Mouse (Mus musculus) right cerebral cortex, postnatal 25 days (tissue): ENCODE measurements around the gene Ddx49.

Source experiments
- DNase-seq: peaks from one replicate; pipeline ENCODE4 v3.0.0; 2022

The Ddx49 gene

DNA sequence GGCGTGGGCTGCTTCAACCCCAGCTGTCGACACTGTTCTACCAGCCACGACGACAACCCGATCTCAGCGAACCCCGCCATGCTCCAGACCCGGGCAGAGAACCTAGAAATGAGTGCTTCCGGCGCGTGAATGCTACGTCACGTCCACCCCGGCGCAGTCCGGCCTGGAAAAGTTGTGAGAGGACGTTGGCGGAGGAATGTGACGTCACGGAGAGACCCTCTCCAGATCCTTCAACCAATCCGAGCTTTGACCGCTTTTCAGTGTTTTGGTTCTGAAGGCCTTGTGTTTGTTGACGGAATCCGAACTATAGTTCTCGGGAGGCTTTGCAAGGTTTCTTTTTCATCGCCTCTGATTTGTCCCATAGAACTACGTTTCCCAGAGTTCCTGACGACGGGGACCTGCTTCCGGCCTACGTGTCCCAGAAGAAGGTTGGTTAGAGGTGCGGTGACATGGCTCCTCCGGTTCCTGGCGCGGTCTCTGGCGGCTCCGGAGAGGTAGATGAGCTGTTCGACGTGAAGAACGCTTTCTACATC is at the start of gene Ddx49, which contains the start of gene Cope:
Gene Ddx49, minus strand, starts transcription at position 132 of the 533 bp plus-strand sequence.
Gene Cope, plus strand, starts transcription at position 161 of the 533 bp plus-strand sequence.
- peak; percentile 94 for DNase-seq

DNA sequence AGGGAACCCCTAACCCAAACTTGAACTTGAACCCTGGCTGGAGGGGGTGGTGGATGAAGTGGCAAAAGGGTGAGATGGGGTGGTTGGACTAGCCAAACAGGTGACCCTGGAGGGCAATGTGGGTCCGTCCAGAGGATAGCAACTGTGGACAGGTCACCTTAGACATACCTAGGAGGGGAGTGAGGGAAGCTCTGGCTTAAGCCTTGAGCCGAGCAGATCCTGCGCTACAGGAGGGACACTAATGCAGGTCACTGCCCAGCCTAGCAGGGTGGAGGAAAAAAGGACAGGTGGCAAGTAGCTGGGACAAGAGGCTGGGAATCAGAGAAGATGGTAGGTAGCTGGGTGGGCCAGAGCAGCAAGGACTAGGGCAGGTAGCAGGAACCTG is 49.7 kb upstream of the Ddx49 start:
- no peak for DNase-seq

DNA sequence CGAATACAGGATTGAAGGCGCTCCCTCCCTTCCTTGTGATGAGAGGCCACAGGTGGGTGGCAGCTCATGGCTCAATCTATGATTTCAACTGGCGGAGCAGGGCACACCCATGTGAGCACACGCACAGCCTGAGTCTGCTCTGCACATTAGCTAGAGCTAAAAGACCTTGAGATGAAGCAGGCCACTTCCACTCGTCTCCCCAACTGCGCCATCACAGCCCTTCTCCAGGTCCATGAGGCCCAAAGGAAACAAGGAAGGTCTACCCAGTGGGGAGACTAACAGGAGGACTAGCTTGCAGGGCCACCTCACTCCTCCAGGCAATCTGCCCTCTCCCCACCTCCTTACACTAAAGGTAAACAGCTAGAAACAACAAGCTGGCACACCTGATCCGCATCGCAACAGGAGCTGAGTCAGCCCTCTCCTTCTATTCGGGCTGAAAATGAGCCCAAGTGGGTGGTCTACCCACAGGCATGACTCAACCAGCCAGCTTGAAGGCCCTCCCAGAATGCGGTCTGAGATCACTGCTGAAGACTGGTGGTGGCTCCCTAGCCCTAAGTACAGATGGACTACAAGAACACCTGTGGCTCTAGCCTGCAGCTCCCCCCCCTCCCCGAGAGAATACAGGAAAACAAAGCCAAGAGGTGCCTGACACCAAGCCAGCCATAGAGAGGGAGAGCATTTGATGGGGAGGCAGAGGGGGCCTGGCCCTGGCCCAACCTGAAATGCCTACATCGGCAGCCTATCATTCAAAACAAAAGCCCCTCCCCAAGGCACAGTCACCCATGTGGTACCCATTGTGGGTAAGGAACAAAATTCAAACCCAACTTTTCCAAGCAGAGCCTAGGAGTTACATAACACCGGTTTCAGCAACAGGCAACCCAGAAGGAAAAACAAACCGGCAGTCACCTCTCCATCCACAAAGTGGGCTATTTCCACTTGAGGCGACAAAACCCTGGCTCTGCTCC is 49.0 kb upstream of the Ddx49 start:
- DNase-seq: peak; percentile 56

DNA sequence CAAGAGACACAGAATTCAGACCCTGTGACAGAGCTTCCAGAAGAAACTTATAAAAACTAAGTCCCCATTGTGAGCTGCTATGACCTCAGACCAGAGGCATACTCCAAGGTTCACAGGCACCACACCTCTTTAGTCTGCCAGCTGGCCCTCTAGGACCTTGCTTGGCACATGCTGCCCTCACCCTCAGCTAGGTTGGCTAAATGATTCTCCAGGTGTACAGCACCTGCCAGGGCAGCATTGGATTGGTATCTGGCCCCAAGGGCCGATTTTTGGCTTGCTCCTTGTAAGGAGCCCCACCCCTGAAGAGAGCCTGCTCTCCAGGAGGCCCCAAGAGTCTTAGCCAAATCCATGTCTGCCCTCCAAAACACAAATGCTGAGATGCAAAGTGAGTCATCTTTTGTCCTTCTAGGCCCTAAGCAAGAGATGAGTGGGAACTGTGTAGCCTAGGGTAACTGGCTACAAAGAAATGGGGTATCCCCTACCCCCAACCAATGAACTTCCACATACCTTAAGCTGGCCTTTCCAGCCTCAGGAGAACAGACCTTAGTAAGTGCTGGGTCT is 45.7 kb upstream of the Ddx49 start:
- DNase-seq: no peak

DNA sequence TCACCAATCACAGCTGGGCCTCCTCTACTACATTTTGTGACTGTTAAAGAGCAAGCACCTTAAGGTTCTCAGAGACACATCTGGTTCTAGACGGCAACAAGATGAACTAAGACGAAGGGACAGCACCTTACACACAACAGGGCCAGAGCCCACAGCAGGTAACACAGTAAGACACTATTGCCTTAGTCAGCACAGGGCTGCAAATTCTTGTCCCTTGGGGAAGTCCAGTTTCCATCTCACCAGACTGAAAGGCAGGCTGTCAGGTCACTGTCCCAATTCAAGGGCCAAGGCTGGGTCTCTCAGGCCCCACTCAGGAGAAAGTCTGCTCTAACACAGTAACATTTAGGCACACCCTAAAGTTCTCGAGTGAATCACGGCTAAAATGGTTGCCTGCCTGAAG is 45.2 kb upstream of the Ddx49 start:
- no peak for DNase-seq

DNA sequence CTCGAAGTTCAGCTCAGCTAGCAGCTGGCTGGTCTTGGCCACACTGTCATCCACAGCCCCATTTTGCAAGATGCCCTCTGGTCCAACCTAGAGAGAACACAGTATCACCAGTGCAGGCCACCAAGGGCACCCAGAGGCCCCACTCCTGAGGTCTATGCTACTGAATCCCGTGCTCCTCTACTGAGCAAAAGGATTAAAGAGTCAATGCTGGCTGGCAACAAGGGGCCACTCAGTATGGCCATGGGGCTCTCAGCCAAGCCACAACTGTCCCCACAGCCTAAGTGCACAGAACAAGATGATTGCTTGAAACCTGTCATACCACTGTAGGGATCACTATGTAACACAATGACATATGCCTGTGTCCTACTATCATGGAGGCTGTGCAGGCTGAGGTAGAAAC is 42.0 kb upstream of the Ddx49 start:
- DNase-seq: no peak

DNA sequence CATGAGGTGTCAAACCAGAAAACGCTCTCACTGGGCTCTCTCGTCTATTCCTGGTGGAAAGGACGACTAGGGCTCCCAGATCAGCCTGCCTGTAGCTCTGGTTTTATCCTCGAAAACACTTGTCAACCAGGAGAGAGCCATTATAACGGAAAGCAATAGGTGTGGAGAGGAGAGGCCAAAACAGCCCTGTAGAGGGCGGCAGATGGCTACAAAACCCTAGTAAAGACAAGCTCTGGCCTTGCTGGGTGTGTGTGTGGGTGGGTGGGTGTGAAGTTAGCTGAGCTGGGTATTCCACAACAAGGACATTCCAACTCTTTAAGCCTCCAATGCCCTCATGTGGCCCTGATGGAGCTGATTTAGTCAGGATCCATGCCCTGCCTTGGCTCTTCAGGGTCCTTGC is 41.4 kb upstream of the Ddx49 start:
- DNase-seq: no peak

DNA sequence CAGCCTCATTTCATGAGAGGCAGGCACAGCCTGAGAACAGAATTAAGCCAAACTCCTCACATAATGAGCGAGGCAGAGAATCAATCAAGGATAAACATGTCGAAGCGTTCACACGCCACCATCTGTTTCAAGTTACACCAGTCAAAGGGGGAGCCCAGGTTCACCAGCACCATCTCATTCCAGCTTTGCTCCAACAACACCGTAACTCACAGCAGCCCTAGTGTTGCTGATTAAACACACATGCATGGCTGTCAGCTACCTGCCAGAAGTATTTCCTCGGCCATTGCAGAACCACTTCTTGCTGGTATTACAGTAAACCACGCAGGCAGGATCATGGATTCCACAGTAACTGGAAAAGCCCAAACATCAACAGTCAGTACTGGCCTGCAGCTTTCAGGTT is 40.8 kb upstream of the Ddx49 start:
- no peak for DNase-seq

DNA sequence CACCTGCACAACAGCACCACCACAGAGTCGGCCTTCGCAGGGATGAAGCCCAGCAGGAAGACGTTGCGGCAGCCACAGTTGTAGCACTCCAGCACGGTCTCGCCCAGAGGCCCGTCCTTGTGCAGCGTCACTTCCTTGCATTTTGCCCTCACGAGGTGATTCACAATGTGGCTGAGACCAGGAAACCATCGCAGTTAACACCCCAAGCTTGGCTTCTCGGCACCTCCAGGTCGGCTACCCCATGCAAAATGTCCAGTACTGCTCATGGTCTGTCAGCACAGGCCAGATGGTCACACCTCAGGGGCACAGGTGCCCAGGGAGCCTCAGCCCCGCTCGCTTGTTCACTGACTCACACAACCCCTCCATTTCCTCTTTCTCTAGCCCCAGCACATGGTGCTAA is 39.7 kb upstream of the Ddx49 start:
- DNase-seq: no peak

DNA sequence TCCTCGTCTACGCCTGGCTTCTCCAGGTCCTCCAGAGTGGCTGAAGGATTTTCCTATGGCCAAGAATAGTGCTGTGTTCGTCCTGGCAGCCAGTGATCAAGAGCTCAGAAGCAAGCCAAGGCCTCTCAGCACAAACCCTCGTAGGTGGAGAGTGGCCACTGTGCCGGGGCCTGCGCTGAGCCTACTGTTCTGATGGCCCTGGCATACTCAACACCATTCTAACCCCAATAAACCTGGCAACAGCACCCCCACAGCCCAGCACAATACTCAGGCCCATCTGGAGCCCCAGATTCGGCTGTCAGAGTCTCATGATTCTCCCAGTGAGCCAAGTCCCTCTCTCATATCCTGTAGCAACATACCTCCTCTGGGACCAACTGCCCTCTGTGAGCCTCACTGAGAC is 38.4 kb upstream of the Ddx49 start:
- DNase-seq: no peak

DNA sequence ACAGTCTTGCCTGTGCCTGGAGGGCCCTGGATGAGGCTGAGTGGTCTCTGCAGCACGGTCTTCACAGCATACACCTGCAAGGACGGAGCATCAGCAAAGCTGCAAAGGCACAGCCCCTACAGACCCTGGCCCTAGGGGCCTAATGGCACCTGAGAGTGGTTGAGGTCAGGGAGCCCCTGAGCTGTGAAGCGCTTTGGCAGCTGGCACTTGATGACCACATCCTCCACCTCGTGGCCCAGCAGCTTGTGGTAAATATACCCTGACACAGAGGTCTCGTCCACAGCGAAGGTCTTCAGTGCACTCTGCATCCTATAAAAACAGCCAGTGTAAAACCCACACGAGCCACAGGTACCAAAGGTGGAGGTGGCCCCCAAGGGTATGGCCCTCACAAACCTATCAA is 36.6 kb upstream of the Ddx49 start:
- no peak for DNase-seq

DNA sequence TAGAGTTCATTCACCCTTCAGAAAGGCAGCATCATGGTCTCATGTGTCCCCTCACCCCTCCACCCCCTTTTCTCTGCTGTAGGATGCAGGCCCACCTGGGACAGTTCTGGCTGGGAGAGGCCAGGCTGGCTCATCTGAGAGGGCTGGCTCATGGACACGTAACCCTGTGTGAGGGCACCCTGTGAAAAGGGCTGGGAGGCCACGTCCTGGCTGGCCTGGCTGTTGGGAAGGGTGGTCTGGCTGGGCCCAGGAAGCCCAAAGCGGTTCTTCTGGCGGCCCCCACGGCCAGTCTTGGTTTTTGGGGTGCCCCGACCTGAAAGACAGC is 30.6 kb upstream of the Ddx49 start:
- no peak for DNase-seq

DNA sequence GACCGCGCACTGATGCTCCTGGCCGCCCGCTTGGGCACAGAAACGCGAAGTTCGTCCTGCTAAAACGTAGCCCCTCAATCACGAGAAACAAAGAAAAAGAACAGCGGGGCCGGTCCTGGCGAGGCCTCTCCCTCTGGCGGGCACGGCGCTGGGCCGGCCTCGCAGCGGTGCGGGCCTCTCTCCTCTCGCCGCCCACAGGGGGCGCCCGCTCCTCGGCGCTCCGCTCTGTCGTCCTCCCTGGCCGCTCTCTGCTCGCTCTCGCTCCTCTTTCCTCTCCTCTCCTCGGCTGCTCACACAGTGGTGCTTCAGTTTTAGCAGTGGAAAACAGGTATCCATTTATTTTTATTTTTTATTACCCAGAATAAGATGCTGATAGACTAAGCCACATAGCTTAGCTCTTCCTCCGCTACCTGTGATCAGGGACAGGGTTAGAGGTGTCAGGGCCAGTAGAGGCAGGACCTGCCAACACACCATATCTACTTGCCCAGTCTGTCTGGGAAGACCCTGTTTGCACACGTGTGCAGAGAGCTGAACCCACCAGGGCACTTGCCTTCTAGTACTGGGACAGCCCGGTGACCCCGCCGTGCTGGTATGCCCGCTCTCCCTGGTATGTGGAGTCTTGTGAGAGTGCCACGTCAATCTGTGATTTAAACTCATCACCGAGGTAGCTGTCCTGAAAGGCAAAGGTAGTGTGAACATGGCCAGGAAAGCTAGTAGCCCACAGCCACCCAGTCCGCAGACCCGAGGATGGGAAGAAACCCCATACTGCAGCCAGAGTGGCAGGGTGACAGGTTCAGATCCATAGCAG is 30.0 kb upstream of the Ddx49 start:
- DNase-seq: peak; percentile 84

DNA sequence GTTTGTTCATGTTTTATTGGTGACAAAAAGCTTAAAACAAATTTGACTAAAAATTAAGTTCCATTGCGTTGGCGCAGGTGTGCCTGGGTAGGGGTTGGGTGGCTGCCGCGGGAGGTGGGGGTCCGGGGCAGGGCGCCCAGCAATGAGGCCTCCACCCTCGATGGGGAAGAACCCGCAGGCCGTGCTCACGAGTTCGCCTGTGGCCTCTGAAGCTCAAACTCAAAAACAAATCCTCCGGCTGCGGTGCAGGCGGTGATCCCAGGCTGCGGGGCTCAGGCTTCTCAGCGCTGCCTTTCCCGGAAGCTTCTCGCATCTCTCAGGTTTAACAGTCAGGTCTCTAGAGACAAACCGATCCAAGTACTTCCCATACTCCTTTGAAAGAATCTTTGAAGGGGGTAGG is 29.2 kb upstream of the Ddx49 start:
- DNase-seq: no peak

DNA sequence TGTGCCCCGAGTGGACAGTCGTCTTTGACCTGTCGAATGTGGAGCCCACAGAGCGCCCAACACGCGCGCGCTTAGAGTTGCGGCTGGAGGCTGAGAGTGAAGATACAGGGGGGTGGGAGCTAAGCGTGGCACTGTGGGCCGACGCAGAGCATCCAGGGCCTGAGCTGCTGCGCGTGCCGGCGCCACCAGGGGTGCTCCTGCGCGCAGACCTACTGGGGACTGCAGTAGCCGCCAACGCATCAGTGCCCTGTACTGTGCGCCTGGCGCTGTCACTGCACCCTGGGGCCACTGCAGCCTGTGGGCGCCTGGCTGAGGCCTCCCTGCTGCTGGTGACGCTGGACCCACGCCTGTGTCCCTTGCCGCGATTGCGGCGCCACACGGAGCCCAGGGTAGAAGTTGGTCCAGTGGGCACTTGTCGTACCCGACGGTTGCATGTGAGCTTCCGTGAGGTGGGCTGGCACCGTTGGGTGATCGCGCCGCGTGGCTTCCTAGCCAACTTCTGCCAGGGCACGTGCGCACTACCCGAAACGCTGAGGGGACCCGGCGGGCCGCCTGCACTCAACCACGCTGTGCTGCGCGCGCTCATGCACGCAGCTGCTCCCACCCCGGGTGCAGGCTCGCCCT is 28.6 kb upstream of the Ddx49 start:
- peak; percentile 70 for DNase-seq

DNA sequence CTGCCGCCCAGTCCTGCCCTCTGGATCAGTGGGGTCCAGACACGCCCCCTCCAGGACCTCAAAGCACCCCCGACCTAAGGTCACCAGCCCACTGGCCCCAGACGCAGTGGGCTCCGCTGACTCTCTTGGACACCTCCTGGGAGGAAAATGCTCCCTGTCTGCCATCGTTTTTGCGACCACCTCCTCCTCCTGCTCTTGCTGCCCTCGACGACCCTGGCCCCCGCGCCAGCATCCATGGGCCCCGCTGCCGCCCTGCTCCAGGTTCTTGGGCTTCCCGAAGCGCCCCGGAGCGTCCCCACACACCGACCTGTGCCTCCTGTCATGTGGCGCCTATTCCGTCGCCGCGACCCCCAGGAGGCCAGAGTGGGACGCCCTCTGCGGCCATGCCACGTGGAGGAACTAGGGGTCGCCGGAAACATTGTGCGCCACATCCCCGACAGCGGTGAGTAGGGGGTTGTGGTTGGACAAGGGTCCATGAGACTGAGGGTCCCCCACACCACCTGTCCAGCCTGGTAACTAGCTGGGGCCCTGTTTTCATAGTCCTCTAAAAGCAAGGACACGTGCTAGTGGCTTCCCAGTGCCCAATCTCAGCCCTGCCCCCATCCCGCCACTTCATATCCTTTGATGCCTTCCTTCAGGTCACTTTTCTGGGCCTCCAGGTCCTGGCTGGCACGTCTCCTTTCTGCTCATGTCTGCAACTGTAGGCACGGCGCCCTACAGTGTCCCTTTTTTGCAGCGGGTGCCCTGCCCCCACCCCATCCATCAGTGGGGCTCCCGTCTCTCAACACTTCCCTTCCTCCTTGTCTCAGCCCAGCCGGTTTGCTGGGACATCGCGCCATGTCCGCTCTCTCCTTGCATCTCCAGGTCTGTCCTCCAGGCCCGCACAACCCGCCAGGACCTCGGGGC is 27.8 kb upstream of the Ddx49 start:
- DNase-seq: no peak

DNA sequence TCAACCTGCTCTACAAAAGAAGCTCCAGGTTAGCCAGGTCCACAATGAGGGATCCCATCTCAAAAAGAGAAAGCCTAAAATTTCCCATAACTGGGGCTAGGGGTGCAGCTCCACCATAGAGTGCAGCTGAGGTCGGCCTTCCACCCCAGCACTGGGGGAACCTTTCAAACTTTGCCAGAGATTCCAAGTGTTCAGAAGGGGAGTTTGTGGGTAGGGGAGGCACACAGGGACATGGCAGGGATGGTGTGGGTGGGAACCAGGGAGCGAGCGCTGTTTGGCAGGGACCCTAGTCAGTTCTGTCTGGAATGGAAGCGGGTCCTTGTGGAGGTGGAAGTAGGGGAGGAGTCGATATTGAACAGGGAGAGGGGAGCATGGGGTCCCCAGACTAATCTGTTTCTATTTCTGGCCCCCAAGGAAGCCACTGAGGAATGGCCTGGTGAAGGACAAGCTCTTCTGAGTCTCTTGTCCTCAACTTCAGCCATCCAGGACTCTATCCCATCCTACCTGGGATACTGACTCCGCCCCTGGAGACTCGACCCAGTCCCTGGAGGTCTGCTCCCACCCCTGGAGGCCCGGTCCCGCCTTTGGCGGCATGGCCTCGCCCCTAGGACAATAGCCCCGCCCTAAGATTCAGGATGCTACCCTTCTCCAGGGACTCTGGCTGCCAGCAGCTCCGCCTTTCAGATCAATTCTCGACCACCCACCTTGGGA is 27.0 kb upstream of the Ddx49 start, which contains the start of gene Gdf1:
Gene Gdf1, plus strand, starts transcription at position 694 of the 711 bp plus-strand sequence.
- DNase-seq: no peak

DNA sequence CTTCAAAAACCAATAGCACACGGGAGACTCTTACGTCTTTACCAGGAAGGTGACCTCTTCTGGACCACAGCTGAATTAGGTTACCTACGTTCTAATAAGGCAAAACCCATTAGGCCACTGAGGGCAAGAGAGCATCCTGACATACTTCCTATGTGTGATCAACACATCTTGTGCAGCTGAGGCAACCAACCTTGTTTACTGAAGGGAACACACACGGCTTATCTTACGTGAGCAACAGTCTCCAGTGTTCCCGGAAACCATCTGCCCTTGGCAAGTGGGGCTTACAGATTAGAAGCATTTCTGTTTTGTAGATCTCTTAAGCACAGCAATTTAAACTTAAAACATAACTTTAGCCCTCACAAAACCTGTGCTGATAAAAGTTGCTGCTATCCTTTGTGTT is 25.2 kb upstream of the Ddx49 start:
- DNase-seq: no peak

DNA sequence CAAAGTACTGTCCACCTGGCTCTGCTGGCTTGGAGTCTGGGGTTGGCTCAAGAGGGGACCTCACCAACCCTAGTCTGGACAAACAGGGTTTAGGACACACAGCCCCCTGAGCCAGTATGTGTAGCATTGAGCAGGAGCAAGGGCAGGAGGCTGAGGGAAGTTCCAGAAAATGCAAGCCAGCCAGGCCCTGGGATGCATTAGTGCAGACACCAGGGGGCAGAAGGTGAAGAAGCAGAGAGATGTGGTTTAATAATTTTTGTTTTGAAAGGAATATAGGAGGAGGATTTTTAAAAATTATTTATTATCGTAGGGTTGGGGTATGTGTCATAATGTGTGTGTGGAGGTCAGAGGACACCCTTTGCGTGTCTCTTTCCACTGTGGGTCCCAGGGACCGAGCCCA is 21.4 kb upstream of the Ddx49 start:
- no peak for DNase-seq

DNA sequence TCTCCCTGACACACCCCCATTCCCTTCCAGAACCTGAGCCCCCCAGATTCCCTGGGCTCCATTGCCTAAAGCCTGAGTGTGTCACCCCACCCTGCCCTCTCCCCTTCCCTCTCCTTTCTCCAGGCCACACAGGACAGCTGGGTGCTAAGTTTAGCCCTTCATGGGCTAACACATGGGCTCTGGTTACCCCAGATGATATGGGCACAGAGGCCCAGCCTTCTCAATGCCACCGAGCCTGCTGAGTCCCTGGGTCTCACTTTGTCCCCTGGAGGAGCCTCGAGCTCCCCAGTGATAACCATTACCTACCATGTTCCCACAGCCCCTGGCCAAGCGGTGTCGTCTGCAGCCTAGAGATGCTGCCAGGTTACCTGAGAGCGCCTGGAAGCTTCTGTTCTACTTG is 15.6 kb upstream of the Ddx49 start:
- no peak for DNase-seq
